Mouse (Mus musculus) ES-CJ7 (cell line): ENCODE results near the gene Gjb5.

Source experiments
- DNase-seq: peaks from one replicate; pipeline ENCODE4 v3.0.0; 2011; ENCODE audit warnings: low read depth, low spot score

The Gjb5 gene

DNA sequence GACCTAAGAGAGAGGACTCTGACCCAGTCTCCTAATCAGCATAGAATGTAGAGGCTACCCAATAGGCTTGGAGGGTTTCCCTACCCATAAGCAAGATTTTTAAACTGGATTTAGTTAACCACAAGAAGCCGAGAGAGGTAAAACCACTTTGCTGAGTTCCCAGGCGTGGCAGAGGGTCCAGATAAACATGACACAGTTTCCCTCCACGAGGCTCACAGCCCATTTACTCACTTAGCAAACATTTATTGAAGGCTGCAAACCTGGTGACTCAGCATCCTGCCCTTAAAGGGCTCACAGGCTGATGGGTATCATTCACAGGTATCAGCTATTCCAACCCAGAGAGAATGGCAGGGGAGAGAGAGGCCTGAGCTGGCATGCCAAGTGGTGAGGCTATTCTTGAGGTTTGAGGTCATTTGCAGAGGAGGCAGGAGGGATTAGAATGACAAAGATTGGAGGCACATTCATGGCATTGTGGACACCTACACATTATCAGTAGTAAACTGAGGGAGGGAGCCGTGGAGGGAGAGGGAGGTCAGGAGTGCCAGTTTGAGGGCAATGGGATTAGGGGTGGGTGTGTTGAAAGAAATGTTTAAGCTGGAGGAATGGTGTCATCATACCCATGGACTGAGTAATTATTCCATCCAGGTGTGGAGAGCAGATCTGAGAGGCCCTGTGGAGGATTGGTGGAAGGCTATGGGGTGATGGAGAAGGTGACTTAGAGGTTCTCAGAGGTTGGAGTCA is 8.3 kb downstream of the Gjb5 start:
- DNase-seq, result no peak

- peak; percentile 98 for DNase-seq
These were observed 13.0 kb downstream of the Gjb5 start for GRCm38 (mm10) chr4:127345000-127345399.

DNA sequence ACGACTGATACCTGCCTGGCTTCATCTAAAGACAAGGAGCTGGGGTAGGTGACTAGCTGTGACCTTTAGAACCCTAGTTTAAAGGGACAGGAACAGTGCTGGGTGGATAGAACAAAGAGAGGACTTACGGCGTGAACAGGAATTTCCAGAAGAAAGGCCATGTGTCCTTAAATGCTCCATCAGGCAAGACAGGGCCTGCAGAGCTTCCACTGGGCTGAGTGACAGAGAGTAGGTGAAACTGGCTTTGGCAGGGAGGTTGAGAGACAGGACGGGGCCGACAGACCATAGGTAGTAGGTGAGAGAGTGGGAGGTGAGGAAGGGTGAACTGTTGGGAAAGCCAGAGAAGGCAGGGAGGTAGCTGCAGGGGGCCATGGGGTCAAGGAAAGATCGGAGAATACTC is 16.6 kb downstream of the Gjb5 start:
- DNase-seq, result no peak

DNA sequence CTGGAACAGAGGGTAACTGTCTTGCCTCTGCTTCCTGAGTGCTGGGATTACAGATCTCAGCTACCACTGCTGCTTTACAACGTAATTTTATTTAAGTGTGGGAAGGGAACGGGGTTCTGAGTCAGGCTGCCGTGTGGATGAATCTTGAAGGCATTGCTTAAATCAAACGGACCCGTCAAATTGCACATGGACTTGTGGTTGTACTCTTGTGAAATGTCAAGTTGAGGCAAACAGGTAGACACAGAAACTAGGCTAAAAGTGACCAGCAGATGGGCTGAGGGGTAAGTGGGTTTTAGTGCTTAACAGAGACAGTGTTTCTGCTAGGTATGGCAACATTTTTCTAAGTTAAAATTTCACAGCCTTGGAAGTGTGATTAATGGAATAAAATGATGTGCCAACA is 20.3 kb downstream of the Gjb5 start:
- DNase-seq, result no peak

DNA sequence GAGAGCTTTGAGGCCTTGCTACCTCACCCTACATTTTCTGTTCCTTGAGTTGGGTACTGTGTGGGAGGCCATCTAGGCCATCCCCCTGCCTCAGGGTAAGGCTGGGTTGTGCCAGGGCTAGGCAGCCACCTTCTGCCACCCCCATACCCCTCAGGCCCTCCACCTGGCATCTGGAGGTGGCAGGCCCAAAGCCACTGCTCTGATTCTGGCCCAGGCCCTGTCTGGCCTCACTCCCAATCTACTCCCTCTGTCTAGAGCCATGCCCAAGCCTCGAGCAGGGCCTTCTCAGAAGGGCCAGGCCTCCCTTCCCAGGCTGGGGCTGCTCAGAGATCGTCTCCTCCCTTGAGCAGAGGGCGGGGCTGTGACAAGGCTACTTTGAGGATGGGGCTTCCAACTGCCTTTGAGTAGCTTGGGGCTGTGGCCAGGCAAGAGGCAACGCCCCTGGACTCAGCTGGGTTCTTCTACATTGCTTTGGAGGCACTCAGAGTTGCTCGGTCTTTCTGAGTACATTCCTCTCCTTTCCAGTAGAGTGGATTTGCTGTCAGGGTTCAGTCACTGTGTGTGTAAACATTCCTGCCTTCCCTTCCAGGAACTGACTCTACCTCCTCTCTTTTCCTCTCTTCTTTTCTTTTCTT is 23.0 kb downstream of the Gjb5 start:
- peak; percentile 93 for DNase-seq

DNA sequence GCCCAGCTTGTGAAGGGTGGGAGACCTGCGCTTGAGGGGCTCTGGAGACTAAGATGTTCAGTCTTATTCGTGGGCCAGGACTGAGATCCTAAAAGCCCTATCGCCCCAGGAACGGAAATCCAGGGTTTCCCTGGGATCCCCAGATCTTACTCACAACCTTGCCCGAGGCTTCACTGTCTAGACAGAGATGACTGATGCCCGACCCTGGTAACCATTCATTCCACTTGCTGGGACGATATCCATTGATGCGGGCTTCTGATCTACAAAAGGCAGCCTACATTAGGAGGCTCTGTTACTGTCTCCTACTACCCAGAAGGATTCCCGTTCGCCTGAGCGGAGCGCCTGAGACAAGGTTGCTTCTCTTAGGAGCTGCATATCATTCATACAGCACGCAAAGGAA is 26.8 kb downstream of the Gjb5 start:
- DNase-seq, result no peak

DNA sequence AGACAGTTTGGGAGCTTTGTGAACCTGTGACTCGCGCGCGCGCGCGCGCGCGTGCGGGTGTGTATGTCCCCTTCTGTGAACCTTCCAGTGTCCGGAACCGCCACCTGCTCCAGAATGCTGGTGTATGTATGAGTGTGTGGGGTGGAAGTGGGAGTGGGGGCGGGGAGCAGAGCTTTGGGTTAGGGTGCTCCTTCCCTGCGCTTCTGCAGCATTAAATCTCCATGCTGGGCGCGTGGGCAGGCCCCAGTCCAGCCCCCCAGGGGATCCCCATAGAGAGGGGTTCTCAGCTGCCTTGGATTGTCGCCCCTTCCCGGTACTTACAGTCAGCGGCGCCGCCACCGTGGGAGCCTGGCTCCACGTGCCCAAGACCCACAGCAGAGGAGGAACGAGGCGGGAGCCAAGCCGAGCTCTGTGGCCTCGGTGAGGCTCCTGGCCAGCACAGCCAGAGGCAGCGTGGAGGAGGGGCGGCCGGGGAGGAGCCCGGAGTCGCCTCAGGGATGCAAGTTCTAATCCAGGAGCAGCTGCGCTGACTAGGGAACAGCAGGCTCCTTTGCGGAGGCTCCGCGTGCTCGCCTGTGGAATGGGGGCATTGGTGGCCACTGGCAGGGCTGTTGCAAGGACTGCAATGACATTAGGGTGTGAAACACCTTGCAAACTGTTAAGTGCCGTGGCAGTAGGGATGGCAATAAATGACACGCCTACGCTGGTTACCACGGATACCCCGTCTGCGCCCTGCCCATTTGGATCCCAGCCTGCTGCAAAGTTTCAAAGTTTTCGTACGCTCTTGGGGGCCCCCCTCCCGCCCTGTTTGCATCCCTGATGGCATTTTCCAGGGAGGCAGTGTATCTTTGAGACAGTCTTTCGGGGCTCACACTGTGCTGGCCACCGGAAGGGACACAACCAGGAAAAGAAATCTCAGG is 27.5 kb downstream of the Gjb5 start, which contains the start of gene Gjb3:
Gjb3 (minus strand) TSS at position 664 of the 920 bp plus-strand sequence.
- peak; percentile 60 for DNase-seq

DNA sequence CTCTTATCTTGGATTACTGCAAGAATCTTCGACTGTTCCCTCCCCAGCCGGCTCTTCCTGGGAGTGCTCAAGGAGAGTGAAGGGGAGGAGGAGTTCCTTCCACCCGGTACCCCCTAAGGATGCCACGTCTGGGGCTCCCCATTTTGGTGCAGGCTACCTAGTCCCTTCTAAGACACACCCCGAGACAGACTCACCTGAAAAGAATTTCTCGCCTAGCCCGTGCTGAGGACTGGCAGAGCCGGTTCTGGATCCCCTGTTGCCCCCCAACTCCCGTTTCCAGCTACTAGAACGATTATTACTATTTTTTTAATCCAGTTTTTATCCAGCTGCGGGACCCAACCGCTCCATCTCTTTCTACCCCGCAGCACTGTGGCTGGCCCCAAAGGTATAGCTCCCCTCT is 28.2 kb downstream of the Gjb5 start:
- no peak for DNase-seq

GRCm38 (mm10) chr4:127329046-127329445 is 28.9 kb downstream of the Gjb5 start:
- DNase-seq, result peak; percentile 96

DNA sequence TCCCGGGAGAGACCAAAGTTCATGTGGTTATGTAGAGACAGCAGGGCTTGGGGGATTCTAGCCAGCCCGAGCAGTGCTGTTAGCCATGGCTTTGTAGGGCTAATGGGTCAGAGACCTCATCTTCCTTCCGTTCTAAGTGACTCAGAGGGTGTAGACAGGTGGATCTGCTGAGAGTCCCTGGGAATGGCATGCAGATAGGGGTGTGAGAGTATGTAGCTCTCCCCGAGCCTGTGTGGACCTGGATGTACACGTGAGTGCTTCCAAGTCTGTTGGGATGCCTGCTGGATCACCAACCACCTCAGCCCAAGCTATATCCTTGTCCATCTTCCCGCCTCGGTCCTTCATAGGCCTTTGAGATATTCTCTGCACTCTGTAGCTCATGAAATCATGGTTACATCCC is 29.6 kb downstream of the Gjb5 start:
- DNase-seq, result no peak

GRCm38 (mm10) chr4:127327749-127328148 is 30.2 kb downstream of the Gjb5 start:
- no peak for DNase-seq

- no peak for DNase-seq
These were observed 30.7 kb downstream of the Gjb5 start for GRCm38 (mm10) chr4:127327258-127327657.

GRCm38 (mm10) chr4:127325276-127325675 is 32.7 kb downstream of the Gjb5 start:
- no peak for DNase-seq

DNA sequence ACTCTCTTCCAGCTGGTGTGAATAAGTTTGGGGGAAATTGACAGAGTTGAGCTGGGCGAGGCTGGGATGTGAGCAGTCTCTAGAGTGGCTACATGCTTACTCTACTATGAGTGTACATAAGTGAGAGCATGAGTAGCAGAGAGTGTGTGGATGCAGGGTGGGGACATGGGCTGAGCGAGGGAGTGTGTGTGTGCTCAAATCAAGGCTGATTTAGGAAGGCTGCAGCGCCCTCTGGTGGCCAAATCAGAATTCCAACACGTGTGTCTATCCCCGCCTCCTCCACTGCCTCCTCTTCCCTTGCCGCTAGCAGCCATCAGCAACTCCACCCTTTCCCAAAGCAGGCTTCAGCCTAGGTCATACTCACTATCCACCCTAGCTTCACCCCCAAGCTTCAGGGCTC is 33.2 kb downstream of the Gjb5 start:
- DNase-seq, result peak; percentile 97

- no peak for DNase-seq
These were observed 33.7 kb downstream of the Gjb5 start for GRCm38 (mm10) chr4:127324296-127324695.

- peak; percentile 55 for DNase-seq
These were observed 34.3 kb downstream of the Gjb5 start for GRCm38 (mm10) chr4:127323651-127324050.

DNA sequence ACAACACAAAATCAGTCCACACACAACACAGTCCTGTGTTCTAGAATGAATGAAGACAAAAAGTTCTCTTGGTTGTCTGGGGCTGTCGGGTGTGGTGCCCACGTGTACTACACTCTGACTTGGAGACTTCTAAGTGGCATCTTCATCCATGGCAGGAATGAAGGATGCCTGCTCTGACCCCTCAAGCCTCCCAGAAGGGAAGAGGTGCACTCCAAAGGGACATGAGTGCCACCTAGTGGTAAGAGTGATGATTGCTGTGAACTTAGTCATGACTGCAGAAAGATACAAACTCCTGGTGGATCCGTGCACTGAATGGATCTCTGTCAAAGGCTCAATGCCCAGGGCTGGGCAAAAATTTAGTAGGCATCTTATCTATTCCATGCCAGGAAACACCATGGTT is 38.4 kb downstream of the Gjb5 start:
- DNase-seq, result peak; percentile 88

DNA sequence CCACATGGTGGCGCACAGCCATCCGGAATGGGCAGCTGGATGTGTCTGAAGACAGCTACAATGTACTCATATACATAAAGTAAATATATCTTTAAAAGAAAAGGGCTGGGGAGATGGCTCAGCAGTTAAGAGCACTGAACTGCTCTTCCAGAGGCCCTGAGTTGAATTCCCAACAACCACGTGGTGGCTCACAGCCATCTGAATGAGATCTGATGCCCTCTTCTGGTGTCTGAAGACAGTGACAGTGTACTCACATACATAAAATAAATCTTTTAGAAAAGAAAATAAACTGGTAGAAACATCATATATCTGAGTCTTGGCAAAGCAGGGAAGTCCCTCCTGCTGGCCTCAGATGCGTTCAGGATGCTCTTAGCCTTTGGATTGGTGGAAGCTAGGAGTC is 40.8 kb downstream of the Gjb5 start:
- DNase-seq, result peak; percentile 62

- no peak for DNase-seq
These were observed 42.2 kb downstream of the Gjb5 start for GRCm38 (mm10) chr4:127315753-127316152.

DNA sequence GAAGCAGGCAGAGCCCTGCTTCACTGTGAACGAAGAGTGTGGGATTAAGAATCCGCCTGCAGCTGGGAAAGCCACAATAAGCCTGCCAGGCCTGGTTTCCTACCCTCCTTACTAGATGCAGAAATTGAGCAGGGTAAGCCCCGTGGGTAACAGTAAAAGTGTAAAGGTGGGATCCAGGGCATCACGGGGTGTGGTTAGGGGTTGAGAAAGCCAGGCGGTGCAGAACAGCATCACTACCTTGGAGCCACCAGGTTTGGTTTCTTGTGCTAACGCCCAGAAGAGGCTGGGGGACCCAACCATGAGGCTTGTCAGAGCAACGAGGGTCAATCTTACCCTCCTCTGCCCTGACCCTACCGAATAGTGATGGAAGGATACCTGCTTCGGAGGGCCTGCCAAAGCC is 43.4 kb downstream of the Gjb5 start:
- no peak for DNase-seq

GRCm38 (mm10) chr4:127313861-127314260 is 44.1 kb downstream of the Gjb5 start, which contains the start of gene Gja4:
Gene Gja4 (minus strand): TSS chr4:127314039.
- DNase-seq, result peak; percentile 81

DNA sequence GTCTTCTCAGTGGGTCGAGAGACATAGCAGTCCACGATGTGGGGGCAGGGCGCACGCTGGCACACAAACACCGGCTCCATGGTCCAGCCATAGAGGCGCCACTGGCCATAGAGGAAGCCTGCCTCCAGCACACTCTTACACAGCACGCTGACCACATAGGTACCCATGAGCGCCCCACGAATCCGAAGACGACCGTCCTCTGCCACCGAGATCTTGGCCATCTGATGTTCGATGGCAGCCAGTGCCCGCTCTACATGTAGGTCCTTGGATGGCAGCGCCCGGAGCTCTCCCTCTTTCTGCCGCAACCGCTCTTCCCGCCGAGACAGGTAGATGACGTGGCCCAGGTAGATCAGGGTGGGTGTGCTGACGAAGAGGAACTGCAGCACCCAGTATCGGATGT is 45.6 kb downstream of the Gjb5 start:
- DNase-seq, result no peak
